Mouse (Mus musculus) right cerebral cortex, adult 2 months (tissue): ENCODE results near the gene Hdx.
A peak's percentile ranks its signal among the peaks of the same experiment; 100 is the strongest.

Experiments
- DNase-seq, 2 experiments: peaks; one replicate each; pipeline ENCODE4 v3.0.0; 2021 to 2022; ENCODE audit warnings: low spot score in 2 of 2

Gene Hdx

DNA sequence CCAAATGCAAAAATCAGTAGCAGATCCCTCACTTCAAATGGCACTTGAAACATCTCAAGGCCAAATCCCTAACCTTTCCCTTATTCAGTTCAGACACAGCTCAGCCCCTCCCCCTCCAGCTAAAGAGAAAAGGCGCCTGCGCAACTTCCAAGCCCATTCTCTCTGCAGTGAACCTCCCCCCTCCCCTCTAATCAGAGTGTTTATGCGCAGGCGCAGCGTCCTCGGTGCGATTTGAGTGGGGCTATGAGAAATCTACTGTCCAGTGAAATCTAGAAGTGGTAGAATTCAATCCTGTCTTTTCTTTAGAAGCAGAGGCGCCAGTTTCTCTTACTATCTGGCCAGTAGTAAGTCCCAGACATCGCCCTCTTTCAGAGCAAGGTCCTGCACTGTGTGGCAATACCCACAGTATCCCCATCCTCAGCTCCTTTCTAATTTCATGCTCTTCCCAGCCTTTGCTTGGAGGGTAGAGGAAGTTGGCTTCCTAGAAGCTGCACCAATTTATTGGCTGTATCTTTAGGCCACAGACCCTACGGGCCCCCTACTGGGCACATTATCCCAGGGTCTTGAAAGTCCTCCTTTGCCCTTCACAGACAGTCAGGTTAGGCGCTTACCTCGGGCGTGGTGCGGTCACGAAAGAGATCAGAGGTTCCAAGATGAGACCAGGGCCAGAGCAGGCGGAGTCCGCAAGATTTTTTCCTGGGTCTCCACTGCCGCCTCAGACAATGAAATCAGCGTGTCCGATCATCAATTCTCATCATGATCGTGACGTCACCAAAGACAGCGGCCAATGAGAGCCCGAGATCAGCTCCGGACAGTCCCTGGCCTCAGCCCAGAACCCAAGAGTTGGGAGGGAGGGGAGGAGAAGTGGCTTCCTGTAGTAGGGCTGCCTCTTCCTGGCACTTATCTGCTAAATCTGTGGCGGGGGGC is at the start of gene Hdx:
TSS of gene Hdx (minus strand) at position 724 of the 927 bp plus-strand sequence.
- peak; percentile 59 for DNase-seq

DNA sequence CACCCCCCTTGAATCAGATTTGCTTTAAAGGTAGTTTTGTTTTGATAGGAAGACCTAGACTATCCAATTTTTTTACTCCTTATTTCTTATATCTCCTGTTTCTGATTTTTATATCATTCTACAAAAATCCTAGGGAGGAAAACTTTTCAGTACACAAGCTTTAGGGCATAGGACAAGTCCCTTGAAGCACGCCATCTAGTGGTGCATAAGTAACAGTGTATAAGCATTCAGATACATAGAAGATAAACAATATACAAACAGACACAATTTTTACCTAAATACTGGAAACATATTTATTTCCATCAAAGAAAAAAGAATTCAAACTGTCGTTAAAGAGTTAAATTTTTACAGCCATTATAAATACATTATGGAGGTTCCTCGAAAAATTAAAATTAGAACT is 11.2 kb downstream of the Hdx start:
- DNase-seq = no peak

DNA sequence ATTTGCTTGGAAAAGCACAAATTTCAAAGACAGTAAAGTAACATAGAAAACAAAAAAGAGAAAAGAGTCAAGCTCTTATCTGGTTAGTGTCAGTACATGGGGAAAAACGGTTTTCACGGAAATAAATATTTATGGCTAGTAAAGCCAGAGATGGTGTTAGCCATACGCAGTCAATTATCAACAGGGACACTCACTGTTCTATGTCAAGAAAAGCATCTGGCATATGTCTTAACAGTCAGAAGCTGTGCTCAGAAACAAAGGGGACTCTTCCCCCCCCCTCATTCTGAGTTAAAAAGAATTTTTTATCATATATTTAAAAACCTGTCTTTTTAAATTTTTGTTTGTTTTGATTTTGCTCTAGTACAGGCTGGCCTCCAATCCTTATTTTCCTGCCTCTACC is 25.2 kb downstream of the Hdx start:
- DNase-seq = no peak

DNA sequence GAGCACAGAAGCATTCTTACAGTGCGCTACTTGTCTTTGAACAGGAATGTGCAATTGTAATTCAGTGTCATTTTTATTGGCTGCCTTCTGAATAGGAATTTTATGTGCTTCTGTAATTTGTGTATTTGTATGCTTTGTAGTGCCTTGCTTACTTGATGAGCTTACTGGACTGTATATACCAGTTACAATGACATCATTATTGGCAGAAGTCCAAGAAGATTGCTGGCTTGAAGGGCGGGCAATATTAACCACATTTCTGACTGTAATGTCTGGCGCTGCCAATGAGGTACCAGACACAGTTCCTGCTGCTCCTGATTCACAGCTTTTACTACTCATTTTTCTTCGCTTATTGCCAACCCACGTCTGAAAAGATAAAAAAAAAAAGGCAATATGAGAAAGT is 36.5 kb downstream of the Hdx start:
- DNase-seq = no peak

DNA sequence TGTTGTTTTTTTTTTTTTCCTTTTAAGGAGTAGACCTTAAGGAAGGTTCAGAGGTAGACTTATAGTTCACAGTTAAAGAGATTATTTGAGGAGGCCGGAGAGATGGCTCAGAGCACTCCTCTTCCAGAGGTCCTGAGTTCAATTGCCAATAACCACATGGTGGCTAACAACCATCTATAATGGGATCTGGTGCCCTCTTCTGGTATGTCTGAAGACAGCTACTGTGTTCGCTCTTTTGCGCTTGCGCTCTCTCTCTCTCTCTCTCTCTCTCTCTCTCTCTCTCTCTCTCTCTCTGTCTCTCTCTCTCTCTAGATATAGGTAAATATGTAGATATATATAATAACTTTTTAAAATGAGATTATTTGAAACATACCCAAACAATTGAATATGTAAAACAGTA is 38.2 kb downstream of the Hdx start:
- DNase-seq = no peak

DNA sequence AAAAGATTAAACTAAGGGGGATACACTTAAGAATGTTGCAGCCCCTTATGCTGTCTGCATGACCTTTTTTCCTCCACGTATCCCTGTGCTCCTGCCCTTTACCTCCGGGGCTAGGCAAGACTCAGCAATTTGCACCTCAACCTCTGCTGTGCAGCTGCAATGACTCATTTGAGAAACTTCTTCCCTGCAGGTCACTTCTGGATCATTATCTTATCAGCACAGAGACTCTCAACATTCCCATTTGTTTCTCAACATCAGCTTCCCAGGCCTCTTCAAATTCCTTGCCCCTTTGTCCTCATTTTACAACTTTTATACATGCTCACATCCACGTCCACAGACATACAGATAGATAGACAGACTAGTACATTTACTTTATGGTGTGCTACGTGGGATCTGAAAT is 51.9 kb downstream of the Hdx start:
- DNase-seq = no peak

DNA sequence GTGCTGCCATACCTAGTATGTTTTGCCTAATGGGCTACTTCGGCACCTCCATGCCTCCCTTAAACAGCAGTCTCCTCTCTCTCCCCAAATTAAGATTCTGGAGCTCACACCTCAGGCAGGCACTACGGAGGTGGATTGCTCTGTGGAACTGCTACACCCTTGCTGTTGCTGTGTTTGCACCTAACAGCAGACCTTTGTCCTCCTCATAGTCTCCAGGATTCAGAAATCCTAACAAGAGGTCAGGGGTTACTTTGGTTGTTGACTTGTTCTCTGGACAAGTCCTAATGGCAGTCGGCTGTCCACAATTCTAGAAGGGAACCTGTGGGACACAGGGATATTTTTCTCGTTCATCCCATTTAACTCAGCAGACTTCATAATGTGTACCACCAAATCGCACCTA is 56.3 kb downstream of the Hdx start:
- no peak for DNase-seq

DNA sequence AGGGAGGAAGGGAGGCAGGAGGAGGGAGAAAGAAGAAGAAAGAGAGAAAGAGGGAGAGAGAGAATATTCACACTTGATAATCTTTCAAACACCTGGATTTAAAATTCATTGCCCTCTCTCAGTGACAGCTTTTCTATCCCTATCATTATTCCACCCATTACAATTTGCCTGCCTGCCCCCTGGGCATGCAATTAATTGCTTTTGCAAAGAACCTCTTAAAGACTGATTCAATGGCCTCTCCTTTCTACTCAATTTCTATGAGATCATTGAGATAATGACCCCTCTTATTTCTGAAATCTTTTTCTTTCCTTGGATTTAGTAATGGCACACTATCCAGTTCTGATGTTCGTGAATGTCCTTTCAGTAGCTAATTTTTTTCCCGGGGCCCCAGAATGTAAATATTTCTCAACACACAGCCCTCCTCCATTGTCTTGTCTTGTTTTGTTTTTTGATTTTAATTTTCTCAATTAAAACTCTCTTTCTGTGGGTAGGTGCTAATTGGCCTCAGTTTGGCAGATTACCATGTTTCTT is 99.2 kb downstream of the Hdx start:
- DNase-seq = no peak

DNA sequence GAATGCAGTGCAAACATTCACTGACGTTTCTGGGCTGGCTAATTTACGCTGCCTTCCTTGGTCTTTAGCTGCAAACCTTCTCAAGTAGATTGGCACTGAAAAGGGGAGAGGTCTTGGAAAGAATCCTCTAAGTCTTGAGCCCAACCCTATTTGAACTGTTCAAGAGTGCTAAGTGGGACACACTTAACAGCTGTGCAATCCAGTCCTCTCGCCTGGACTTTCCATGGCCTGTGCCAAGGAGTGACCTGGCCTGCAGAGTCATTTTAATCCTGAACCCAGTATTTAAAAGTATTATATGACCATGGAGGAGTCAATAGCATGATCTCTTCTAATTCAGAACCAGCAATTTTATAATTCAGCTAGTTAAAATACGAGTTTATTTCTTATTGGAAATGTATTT is 109.3 kb downstream of the Hdx start:
- no peak for DNase-seq

DNA sequence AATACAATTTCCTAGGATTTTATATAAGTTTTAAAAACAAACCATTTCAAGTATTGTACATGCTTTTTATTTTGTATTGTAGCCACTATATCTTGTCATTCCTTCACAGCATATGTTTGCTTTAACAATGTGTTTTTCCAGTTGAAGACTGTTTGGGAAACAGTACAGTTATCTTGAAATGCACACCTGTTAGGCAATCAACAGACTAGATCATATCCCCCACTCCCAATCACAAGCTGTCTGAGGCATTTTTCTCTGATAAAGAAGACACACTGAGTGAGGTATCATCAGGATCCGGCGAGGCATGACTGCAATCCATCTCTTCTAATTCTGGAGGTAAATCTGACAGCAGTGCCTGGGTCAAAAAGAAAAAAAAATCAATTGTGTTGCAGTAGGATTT is 119.8 kb downstream of the Hdx start:
- no peak for DNase-seq

DNA sequence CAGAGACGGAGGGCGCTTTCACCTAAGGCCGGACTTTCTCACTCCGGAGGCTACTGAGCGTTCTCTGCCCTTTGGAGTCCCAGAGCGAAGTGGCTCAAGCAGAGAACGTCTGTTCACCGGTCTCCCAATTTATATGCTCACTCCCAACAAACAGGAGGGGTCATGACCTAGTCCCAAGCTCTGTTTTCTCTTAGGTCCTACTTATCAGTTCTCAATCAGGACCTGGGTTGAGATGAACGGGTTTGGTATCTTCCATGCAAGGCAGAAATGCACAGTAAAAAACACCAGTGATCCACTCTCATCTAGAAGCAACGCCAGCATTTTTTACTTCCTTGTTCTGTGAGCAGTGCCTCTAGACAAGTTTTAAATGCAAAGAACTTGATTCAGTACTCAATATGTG is 159.0 kb downstream of the Hdx start, which contains the start of gene Rps6ka6:
TSS of gene Rps6ka6 (minus strand) at position 101 of the 400 bp plus-strand sequence.
- DNase-seq = no peak
